Mouse (Mus musculus) c-Kit-positive CD71-positive TER-119-negative erythroid progenitor cells, embryonic 14.5 days (primary cell): Measurements from ENCODE around the gene Lama4.

Source experiments
- DNase-seq: peaks from one replicate; pipeline ENCODE4 v3.0.0-alpha.2; 2013; ENCODE audit warnings: low read depth

Gene Lama4

DNA sequence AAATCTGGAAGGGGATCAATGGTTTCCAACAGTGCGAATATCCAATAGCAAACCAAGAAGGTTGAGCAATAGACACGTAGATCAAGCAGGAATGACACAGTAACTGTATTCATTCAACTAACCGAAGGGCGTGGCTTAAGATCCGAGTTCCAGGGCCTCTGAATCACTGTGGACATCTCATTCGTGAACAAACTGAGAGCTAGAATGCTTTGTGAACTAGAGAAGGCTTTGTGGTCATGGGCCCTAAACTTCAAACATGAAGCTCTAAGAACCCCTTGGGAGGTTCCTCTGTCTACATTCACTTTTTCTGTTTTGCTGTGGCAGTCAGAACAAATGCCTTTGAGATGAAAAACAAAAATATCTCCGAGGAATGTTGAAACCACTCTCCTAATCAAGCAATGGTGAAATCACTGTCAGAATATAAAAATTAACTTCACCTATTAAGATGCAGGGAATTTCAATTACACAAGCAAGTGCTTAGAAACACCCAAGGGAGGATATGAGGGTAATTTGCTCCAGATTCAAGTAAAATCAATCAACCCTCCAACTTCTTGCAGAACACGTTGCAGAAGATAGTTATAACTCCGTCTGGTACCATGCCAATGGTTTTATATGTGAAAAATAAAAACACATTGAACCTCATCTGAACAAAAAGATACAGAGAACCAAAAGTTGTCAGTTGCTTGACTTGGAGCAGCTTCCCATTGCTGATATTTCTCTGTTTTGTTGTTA is 29.6 kb downstream of the Lama4 start:
- DNase-seq, result no peak

DNA sequence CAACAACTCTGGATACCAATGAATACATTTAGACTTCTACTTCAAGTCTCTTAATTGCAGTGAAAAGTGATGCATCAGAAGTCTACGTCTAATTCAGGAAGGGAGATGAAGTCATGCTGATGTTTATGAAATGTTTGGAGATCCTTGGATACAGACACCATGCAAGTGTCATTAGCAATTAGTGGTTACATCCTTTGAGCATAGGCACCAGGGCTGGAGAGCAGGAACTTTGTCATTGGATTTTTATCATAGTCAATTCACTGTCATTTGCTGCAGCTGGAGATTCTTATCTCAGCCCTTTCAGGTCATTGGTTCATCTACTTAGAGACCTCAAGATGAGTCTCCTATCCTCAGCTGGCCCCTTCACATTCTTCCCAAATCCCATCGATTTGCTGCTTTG is 30.6 kb downstream of the Lama4 start:
- DNase-seq, result no peak

DNA sequence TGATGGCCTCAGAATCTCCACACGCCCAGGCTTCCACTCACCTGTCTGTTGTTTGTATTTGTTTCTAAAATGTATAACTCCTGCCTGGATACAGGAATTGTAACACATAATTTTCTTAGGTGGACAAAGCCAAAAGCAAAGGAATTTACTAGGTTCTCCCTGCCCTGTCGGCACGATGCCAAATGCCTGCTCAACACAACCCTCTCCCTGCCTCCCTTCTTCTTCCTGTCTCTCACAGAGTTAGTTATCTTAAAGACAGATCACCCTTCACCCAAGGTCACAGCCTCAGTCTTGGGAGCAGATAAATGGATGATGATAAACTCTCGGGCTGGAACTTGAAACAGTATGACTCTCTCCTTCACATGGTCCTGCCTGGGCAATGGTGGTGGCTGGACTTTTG is 35.6 kb downstream of the Lama4 start:
- DNase-seq, result no peak

DNA sequence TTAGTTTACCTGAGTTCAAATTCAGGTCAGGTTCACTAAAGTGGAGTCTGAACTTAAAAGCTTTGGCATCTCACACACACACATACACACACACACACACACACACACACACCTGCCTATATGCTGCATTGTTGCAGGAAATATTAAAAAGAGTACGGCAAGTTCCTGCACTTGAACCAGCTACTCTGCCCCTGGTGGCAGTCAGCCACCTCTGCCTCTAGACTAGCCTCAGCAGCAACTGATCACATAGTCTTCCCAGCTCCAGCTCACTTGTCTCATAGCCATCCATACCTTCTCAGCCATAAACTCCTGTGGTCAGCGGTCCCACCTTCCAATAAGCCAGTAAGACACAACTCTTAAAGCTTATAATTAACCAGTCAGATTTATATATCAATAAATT is 37.2 kb downstream of the Lama4 start:
- no peak for DNase-seq

DNA sequence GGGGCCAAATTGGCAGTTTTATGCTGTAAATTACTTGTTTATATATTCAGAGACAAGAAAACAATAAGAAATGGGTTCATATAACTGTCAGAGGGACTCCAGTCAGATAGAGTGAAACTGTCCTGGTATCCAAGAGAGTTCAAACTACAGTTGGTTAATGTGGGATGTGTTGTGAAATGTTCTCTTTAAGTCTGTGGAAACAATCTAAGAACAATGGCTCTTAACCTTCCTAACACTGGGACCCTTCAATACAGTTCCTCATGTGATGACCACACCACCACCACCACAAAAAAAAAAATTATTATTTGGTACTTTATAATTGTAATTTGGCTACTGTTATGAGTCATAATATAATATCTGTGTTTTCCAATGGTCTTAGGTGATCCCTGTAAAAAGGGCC is 38.2 kb downstream of the Lama4 start:
- DNase-seq, result no peak

DNA sequence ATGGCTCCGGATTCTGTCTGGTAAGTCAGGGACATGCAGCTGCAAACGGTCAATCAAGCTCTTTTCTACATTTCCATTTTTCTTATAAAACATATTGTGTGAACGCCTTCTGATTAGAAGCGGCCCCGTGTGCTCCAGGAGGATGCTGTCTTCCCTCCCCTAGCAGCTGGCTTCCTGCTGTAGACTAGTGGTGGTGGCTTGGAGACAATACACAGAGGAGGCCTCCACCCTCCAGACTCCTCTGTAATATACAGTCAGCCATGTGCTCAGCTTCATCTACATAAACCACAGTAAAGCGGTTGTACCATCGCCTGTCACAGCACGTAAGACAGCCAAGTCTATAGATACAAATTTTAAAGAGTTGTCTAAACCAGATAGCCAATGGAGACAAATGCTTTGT is 40.2 kb downstream of the Lama4 start:
- no peak for DNase-seq

DNA sequence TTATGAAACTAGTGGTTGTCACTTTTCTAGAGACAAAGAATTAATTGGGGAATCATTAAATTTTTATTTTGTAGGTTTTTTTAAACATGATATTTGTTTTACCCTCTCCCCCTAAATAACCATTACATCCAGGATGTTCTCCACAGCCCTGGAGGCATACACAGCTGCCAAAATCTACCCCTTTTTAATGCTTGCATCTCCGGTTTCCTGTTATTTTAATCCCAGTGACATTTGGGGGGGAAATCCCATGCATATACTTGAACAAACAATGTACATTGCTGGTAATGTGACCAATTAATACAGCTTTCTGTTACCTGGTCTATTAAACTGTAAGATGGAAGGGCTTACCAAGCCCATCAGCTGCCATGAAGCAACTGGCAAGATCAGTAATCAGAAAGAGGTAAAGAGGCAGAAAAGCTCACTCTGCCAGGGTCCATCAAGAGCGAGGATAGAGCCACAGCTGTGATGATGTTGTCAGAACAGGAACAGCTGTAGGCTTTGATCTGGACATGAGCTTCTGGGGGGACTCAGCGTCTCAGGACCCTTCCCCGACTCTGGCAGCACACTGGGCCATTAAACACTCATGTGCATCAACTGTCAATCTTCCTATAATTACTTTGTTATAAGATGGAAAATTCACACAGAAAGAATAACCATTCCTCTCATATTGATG is 41.3 kb downstream of the Lama4 start:
- no peak for DNase-seq

DNA sequence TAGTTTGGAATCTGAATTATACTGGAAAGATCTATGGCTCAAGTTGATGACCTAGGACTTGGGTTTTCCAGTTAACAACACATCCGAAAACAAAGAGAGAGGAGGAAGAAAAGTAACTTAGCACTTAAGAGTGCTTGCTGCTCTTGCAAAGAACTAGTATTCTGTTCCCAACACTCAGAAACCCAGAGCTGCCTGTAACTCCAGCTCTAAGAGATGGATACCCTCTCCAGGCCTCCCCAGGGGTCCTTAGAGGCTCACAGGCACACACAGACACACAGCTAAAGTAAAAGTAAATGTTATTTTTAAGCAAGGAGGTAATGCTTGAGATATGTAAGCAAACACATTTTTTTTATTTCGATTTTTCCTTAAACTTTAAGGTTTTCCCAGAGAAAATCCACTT is 49.5 kb downstream of the Lama4 start:
- no peak for DNase-seq

DNA sequence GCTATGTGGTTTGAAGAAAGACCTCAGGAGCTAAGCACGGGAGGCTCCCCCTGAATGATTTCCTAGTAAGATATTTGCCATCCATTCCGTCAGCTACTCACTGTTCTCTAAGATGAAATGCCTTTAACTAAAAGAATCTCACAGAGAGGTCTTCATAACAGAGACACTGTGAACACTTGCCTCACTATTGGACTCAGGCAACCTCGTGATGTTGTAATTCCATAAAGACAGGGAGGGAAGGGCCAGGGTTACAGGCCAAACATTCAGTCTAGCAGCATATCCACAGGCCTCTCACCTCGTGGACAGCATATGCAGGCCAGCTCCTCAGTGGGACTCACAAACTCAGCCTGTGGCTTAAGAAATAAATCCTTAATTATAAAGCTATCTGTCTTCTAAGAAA is 52.7 kb downstream of the Lama4 start:
- no peak for DNase-seq

DNA sequence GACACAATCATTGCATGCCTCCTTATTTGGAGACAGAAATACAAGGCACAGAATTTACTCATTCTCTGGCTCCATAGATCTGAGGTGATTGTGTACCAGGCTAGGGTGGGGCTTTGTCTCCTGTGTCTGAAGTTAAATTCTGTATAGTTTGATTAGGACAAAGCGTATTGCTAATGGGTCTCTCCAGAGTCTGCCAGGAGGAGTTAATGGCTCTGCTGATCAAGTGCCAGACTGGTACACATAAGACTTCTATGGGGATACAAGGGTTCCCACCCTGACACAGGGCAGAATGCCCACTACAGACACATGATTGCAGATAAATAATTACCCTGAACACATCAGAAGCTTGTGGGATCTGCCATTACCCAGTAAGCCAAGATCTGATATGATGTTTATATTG is 53.3 kb downstream of the Lama4 start:
- no peak for DNase-seq

DNA sequence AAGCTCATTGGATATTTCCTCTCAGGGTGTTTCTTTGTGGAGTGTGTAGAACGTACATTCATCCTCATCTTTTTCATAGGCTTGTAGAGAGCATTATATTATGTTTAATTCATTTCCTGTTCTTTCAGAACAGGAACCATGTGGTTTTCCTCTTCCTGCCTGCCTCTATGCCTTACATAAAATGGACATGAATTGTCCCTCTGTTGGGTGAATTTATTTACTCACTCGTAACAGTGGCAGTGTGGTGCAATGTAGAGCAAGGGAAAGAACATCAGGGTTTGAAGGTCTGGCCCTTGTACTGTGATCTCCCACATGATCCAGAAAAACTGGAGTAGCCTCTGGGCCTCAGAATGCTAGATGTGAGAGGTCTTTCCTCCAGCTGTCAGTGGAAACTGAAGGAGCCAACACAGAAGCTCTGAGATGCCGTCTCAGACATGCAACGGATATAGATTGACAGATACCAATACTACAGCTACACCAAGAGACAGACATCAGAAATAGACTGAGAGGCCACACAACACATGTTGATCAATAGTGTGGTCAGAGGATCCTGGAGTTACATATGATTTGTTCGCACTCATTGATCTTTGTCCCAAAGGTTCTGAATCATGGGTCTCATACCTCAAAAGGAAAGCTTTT is 58.4 kb downstream of the Lama4 start:
- no peak for DNase-seq

DNA sequence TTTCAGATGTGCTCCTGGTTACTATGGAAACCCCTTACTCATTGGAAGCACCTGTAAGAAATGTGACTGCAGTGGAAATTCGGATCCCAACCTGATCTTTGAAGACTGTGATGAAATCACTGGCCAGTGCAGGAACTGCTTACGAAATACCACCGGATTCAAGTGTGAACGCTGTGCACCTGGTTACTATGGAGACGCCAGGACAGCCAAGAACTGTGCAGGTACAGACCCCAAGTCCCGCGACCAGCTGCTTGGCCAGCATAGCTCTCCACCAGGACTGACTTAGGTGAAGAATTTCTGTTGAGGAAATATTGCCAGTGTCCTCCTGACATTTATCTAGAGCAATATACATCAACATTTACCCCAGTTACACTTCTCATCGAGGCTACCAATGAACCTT is 61.2 kb downstream of the Lama4 start:
- DNase-seq, result no peak

DNA sequence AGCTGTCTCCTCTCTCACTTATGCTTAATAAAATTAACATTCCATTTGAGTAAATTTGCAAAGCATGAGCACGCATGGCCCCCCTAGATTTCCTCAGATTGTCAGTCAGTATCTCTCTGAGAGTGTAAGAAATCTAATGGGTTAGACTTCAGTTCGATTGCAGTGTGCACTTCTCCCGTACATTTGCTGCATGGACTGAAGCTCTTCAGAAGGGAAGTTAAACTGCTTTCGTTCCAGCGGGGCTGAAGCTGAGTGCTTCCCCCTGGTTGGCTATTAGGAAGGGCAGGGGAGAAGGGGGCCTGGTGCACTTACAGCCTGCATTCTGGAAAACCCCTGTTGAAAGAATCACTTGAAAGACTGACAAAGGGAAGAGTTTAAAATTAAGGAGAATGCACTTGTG is 61.7 kb downstream of the Lama4 start:
- DNase-seq, result no peak

DNA sequence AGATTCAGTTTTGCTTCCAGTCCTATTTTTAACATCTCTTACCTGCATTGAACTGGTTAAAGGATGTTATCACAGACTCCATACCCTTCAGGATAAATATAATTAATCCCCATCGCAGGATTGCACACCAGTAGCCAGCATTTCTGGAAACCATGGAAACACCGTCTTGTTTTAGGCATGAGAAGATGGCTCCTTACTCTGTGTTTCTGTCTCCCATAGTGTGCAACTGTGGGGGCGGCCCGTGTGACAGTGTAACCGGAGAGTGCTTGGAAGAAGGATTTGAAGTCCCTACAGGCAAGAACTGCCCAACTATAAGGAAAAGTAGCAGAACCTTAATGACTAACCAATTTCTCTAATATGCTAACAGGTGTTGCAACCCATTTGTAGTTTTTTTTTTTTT is 63.1 kb downstream of the Lama4 start:
- DNase-seq, result no peak

DNA sequence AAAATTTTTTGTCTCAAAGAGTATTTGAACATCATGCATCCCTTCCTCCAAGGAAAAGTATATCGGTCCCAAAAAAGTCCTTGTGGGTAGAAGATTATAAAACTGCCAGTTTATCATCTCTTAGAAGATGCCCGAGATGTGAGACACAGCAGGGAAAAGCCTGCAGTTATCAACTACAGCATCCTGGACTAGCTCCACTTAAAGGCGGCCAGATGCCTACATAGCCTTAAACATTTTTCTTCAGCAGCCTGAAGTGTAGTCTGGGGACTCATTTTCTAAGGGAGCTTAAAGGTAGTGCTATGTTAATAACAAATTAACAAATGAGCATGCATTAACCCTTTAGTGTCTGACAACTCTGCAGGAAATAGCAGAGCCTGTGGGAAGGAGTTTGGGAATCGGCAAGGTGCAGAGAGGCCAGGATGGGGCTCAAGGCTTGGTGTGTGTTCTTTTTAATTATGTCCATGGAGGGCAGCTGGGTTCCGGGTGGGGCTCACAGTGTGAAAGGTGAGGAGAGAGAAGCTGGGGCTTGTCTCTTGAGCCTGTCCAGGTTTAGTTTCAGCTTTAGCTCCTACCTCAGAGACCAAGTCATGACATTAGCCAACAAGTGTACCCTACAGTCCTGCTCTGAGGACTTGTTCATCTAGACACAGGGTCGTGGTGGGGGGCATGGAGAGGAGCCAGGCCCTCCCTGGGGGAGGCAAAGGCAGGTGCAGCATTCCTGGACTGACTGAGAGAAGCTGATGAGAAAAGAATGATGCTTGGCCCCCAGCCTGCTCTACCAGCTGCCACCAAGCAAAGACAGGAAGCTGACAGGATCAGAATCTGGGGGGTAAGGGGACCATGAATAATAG is 64.2 kb downstream of the Lama4 start:
- DNase-seq, result no peak

DNA sequence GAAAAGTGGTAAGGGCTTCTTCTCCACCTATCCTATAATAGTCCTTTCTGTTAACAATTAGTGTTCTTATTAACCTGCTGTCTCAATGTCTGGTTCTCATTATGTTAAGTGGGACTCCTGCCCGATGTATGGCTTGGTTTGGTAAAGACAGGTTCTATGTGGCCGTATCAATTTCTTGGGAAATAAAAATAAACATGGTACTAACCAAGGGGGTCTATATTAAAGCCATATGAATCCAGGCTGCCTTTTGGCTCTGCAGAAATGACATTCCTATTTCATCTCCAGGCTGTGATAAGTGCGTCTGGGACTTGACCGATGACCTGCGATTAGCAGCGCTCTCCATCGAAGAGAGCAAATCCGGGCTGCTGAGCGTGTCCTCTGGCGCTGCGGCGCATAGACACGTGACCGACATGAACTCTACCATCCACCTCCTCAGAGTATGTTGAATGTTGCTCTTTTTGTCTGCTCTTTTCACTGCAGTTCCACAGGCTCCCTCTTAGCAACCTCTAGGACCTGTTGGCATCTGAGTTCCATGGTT is 64.9 kb downstream of the Lama4 start:
- DNase-seq, result no peak

DNA sequence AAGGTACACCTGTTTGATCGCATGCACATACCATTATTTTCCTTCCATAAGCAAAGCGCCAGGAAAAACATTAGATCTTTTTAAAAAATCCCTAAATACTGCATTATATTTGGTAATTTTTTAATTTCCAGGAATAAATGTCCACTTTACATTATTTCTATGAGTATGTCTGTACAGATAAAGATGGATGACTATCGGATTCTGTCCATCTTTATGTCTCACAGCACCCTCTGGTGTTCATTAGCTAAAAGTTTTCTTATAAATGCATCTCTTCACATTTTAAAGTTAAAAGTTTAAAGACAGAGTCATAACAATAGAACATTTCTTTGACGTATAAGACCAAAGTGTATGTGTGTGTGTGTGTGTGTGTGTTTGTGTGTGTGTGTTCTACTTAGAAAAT is 74.2 kb downstream of the Lama4 start:
- peak; percentile 4 for DNase-seq

DNA sequence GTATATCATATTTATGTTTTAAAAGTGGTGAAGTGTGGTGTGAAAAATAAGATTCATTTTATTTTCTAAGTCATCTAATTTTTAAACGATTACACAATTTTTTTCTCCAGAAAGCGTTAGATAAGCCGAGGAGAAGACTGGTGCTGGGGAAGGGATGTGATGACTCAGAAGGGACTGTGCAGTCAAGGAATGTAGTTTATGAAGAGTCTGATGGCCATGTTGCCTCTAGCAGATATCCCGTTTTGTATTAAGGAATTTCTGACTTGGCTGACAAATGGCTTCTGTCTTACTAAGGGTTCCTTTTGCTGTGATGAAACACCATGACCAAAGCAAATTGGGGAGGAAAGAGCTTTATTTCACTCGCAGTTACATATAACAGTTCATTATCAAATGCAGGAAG is 74.7 kb downstream of the Lama4 start:
- no peak for DNase-seq

DNA sequence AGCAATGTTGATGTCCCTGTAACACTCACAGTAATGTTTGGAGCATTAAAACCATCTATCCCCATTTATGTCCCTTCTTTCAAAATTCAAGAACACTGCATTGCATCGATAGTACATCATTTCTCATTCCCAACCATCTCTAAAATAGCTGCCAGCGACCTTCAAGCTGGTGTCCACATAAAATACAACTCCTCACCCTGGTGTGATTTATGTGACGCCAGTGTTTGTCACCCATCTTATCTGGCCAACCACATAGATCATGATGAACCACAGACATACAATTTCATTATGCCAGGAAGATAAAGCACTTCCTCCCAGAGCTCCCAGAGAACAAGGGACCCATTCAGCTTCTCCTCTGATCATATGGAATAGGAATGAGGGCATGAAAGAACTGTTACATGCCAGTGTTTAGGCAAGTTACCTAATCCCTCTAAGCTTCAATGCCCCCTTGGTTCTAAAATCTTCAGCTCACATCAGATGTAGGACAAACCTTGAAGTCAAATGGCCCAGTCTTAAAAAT is 79.2 kb downstream of the Lama4 start:
- no peak for DNase-seq

DNA sequence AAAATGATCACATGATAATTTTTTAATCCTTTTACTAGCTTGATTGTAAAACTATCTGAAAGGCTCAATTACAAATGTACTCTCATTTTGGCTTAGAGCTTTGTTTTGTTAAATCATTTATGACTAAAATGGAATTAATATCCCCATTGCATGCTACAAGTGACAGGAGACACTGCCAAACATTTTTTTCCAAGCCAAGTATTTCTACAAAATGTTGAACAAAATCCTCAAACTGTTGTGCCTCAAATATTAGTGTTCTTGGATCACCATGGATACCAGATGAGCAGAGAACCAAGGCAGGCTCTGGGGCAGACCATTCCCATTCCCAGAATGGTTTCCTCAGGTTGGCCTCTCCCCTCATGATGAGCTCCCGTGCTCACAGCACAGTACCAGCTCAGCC is 79.8 kb downstream of the Lama4 start:
- DNase-seq, result no peak

DNA sequence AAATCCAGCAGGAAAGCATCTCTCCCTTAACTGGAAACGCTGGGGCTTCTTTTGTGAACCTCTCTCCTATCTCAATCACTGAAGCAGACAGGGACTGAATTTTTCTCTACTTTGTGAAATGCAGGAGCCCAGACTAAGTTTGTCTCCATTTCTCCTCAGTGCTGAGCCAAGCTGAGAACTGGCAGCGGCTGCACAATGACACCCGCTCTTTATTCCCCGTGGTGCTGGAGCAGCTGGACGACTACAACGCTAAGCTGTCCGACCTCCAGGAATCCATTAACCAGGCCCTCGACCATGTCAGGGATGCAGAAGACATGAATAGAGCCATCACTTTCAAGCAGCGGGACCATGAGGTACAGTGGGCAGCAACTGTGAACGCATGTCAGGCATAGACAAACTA is 82.5 kb downstream of the Lama4 start:
- DNase-seq, result no peak
